Mouse (Mus musculus) lung, embryonic 16.5 days (tissue): ENCODE results near the gene Osgep. TPM values are rescaled to one million over a fixed set of nuclear protein-coding genes. Genes with fewer than 3 reads are reported as not detected.
A peak's percentile ranks its signal among the peaks of the same experiment; 100 is the strongest.

Source experiments
- ATAC-seq: fragments of 200-750 bp; cut with Nextera tagmentation; 2 replicates; pipeline ENCODE4 v1.8.0; 2017; ENCODE audit warnings: low read depth, mild to moderate bottlenecking, moderate library complexity
- H3K27ac ChIP-seq: fragments of 300-500 bp; sonication (generic); 2 replicates; pipeline ENCODE4 v1.5.1; 2014; ENCODE audit warnings: mild to moderate bottlenecking, control low read depth, low read length
- H3K27me3 ChIP-seq: fragments of 300-500 bp; sonication (generic); 2 replicates; pipeline ENCODE4 v1.6.1; 2014; ENCODE audit warnings: low read depth, low read length, mixed read lengths; ENCODE audit not compliant: control insufficient read depth, insufficient read depth
- H3K36me3 ChIP-seq: fragments of 300-500 bp; sonication (generic); 2 replicates; pipeline ENCODE4 v1.6.1; 2014; ENCODE audit warnings: low read length; ENCODE audit not compliant: control insufficient read depth, insufficient read depth
- H3K4me1 ChIP-seq: fragments of 300-500 bp; sonication (generic); replicated peaks from 2 replicates; pipeline ENCODE4 v1.6.1; 2014; ENCODE audit warnings: low read length, mixed read lengths; ENCODE audit not compliant: control insufficient read depth, insufficient read depth
- H3K4me2 ChIP-seq: fragments of 300-500 bp; sonication (generic); 2 replicates; pipeline ENCODE4 v1.6.1; 2014; ENCODE audit warnings: low read depth, low read length, control low read depth
- H3K4me3 ChIP-seq: fragments of 300-500 bp; sonication (generic); 2 replicates; pipeline ENCODE4 v1.5.1; 2014; ENCODE audit warnings: mild to moderate bottlenecking, low read length, control low read depth
- H3K9ac ChIP-seq: fragments of 300-500 bp; sonication (generic); 2 replicates; pipeline ENCODE4 v1.6.1; 2014; ENCODE audit warnings: low read length, control low read depth
- H3K9me3 ChIP-seq: fragments of 300-500 bp; sonication (generic); 2 replicates; pipeline ENCODE4 v1.6.1; 2016; ENCODE audit warnings: low read length; ENCODE audit not compliant: control insufficient read depth
- WGBS: fragments of 180-500 bp; shearing (Covaris S2); extraction: QIAGEN DNeasy Blood & Tissue Kit; methylation state at CpG from one replicate; pipeline ENCODE4 v1.1.7; 2014; 5-methylcytosine and 5-hydroxymethylcytosine counted together
- polyA plus RNA-seq: library from polyadenylated mRNA; unstranded; fragments of >200 nt; fragmentation: Nextera tagmentation; extraction: Ambion mirVana; gene quantifications from 2 replicates; pipeline ENCODE4 v1.2.1, GENCODE M21; 2015

The Osgep gene
- polyA plus RNA-seq, 1 experiment from 2014 or later, result 153 TPM

DNA sequence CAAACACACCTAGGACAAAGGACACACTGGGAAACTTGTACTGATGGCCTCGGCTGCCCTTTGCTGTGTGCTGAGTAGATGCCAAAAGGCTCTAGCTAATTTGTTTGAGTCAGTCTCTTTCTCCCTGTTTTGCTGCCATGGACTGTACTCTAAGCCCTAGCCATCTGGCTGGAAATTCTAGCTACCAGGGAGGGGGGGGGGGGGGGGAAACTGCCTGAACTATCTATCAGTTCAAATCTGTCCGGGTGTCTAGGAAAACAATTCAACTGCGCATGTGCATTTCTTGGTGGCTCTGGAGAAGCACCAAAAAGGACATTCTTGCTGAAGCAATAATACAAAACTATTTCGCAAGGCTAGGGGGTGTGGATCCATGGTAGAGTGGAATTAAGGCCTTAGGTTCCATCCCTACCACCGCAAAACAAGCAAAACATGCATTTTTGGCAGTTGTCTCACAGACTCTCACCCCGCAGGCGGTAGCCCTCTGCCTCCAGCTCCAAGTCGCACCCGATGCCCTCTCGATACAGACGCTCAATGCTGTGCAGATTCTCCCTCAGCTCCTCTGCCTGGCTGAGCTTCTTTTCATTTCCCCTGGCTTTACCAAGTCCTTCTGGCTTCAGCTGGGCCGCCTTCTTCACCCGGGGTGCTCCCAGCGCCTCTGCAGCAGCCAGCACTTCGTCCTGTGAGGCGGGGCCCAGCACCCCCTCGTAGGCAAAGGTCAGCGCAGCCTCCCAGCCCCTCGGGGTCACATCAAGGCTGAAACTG is 28.5 kb downstream of the Osgep start:
- Histone ChIP-seq H3K9me3 (no peaks in the 10 kb centered on the region), H3K4me2 (peak overlapping the region; percentile 90), H3K36me3 (no peaks in the 10 kb centered on the region), H3K27ac (peak overlapping the region; percentile 65), H3K27me3 (peaks cover 3% of the 10 kb centered on the region; the same call in 1 of the 2 replicates), H3K4me1 (peaks cover 10% of the 10 kb centered on the region), H3K9ac (peak overlapping the region; percentile 70), H3K4me3 (peak overlapping the region; percentile 51)
- 12% methylated on average over 19 of the region's 19 CpGs for WGBS
- ATAC-seq, result peak; percentile 83

- ATAC-seq, result no peak
- Histone ChIP-seq H3K36me3 (no peaks in the 10 kb centered on the region), H3K27me3 (peaks cover 3% of the 10 kb centered on the region; the same call in 1 of the 2 replicates), H3K4me2 (no peak overlapping the region), H3K9me3 (no peaks in the 10 kb centered on the region), H3K27ac (no peak overlapping the region), H3K4me3 (no peak overlapping the region), H3K9ac (no peak overlapping the region), H3K4me1 (peaks cover 10% of the 10 kb centered on the region)
Measured at GRCm38 (mm10) chr14:50895407-50895806, 29.3 kb downstream of the Osgep start.

DNA sequence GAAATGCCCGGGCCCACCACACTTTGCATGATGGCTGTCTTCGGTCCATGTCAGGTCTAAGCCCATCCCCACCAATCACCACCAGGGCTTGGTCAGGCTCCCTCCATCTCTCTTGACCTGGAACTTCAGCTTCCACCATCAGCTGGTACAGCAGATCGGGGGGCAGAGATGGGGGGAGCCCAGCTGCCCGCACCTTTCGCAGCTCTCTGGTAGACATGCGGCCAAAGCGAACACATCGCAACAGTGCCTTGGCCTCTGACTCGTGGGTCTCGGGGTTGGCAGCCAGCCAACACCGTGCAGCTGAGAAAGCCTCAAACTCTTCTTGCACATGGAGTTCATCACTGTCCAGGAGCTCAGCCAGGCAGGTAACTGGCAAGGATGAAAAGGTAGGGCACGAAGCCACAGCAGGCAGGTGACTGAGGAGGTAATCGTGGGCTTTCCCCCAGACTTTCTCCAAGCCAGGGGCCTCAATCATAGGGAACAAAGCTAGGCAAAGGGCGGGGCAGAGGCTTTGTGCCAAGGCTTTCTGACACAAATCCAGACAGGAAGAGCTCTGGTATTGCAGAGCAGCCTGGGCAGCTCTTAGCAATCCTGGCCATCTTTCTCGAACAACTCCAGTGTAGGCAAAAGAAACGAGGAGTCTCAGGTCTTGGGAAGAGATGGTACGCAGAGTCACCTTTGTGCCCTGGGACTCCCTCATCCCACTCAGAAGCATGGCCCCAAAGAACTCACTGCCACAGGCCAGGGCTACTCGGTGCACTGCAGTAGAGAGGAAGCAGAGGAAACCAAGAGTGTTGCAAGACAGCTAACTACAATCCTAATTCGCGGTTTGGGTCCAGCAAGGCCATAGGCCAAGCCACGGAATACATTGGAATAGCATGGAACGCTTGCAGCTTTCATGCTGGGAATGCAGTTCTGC is 31.9 kb downstream of the Osgep start:
- no peaks in the 10 kb centered on the region for H3K9me3 ChIP-seq
- H3K9ac ChIP-seq, result no peak overlapping the region
- H3K4me2 ChIP-seq, result no peak overlapping the region
- peaks cover 3% of the 10 kb centered on the region; the same call in 1 of the 2 replicates for H3K27me3 ChIP-seq
- no peaks in the 10 kb centered on the region for H3K36me3 ChIP-seq
- ATAC-seq, result peak; percentile 11; the same call in 1 of the 2 replicates
- H3K27ac ChIP-seq, result no peak overlapping the region
- peaks cover 10% of the 10 kb centered on the region for H3K4me1 ChIP-seq
- no peak overlapping the region for H3K4me3 ChIP-seq
- WGBS, result 66% methylated on average over 22 of the region's 22 CpGs

GRCm38 (mm10) chr14:50892091-50892490 is 32.6 kb downstream of the Osgep start:
- Histone ChIP-seq H3K4me1 (peaks cover 10% of the 10 kb centered on the region), H3K36me3 (no peaks in the 10 kb centered on the region), H3K9ac (no peak overlapping the region), H3K4me2 (no peak overlapping the region), H3K4me3 (no peak overlapping the region), H3K9me3 (no peaks in the 10 kb centered on the region), H3K27ac (no peak overlapping the region), H3K27me3 (no peaks in the 10 kb centered on the region)
- WGBS, result 81% methylated on average over 7 of the region's 7 CpGs
- ATAC-seq, result no peak

DNA sequence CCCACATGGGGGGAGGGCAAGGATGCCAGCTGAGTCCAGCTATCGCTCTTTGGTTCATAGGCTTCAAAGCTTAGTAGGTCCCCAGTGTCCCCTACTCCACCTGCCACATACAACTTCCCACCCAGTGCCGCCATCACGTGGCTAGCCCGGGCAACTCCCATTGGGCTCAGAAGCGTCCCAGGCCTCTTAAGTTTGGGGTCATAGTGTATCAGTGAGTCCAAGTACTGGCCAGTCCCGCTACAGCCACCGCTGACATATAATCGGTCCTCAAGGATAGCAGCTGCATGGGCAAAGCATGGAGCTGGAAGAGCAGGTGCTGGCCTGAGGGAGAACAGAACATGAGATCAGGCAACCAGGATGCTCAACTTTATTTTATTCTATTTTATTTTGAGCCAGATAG is 33.1 kb downstream of the Osgep start:
- ATAC-seq, result no peak
- WGBS, result 87% methylated on average over 8 of the region's 8 CpGs
- no peaks in the 10 kb centered on the region for H3K36me3 ChIP-seq
- H3K4me2 ChIP-seq, result no peak overlapping the region
- H3K9ac ChIP-seq, result no peak overlapping the region
- no peaks in the 10 kb centered on the region for H3K9me3 ChIP-seq
- H3K27ac ChIP-seq, result no peak overlapping the region
- no peaks in the 10 kb centered on the region for H3K27me3 ChIP-seq
- peaks cover 7% of the 10 kb centered on the region for H3K4me1 ChIP-seq
- no peak overlapping the region for H3K4me3 ChIP-seq

- Histone ChIP-seq H3K4me3 (no peak overlapping the region), H3K9me3 (no peaks in the 10 kb centered on the region), H3K4me2 (no peak overlapping the region), H3K27ac (no peak overlapping the region), H3K9ac (no peak overlapping the region), H3K27me3 (no peaks in the 10 kb centered on the region), H3K4me1 (no peaks in the 10 kb centered on the region), H3K36me3 (no peaks in the 10 kb centered on the region)
- WGBS, result 82% methylated on average over 6 of the region's 6 CpGs
- ATAC-seq, result no peak
Measured at GRCm38 (mm10) chr14:50876236-50876950, 48.3 kb downstream of the Osgep start.

GRCm38 (mm10) chr14:50875591-50876230 is 49.0 kb downstream of the Osgep start:
- peaks cover 2% of the 10 kb centered on the region; the same call in 1 of the 2 replicates for H3K4me1 ChIP-seq
- H3K4me2 ChIP-seq, result no peak overlapping the region
- ATAC-seq, result no peak
- no peak overlapping the region for H3K9ac ChIP-seq
- no peaks in the 10 kb centered on the region for H3K9me3 ChIP-seq
- no peaks in the 10 kb centered on the region for H3K36me3 ChIP-seq
- no peak overlapping the region for H3K27ac ChIP-seq
- no peaks in the 10 kb centered on the region for H3K27me3 ChIP-seq
- WGBS, result 75% methylated on average over 6 of the region's 6 CpGs
- H3K4me3 ChIP-seq, result no peak overlapping the region

- Histone ChIP-seq H3K27me3 (no peaks in the 10 kb centered on the region), H3K27ac (no peak overlapping the region), H3K4me1 (peaks cover 3% of the 10 kb centered on the region; the same call in 1 of the 2 replicates), H3K9me3 (no peaks in the 10 kb centered on the region), H3K4me3 (no peak overlapping the region), H3K4me2 (no peak overlapping the region), H3K36me3 (no peaks in the 10 kb centered on the region), H3K9ac (no peak overlapping the region)
- no peak for ATAC-seq
- WGBS, result 90% methylated on average over 3 of the region's 3 CpGs
Measured at GRCm38 (mm10) chr14:50875175-50875574, 49.5 kb downstream of the Osgep start.
